Mouse (Mus musculus) heart, postnatal 25 days (tissue): ENCODE measurements around the gene Zfp946. TPM values are rescaled to one million over a fixed set of nuclear protein-coding genes. Genes with fewer than 3 reads are reported as not detected.

Source experiments
- DNase-seq: peaks from one replicate; pipeline ENCODE4 v3.0.0; 2022; ENCODE audit warnings: low spot score
- intact Hi-C: fragments of 180-260 bp; cut with DNase I; formaldehyde crosslinking; loops from one replicate; pipeline ENCODE4 v1.15.1; 2025
- total RNA-seq, 2 experiments: library from RNA; stranded (reverse); gene quantifications; 2 replicates each; pipeline ENCODE4 v1.2.3; 2021

The Zfp946 gene
- 1 to 10 TPM; 3.0 to 3.7 TPM for total RNA-seq

- peak; percentile 69 for DNase-seq
- intact Hi-C loops, result loop anchor here (10.0 kb wide), 1 partner anchor 1479 kb away; the partner anchor contains the start of gene Ppp2r1a
Measured at GRCm38 (mm10) chr17:22423952-22424617, at the start of gene Zfp946. Gene Zfp946, plus strand, starts transcription at chr17:22424222.

- intact Hi-C loops, result loop anchor here (1.0 to 10.0 kb wide), 2 partner anchors 57 to 246 kb away; partner anchors contain the start of gene Zfp947
- no peak for DNase-seq
Measured at GRCm38 (mm10) chr17:22410756-22411155, 13.3 kb upstream of the Zfp946 start.

GRCm38 (mm10) chr17:22417510-22417909 lies 6.5 kb upstream of the Zfp946 start:
- intact Hi-C loops, result loop anchor here (2.0 to 10.0 kb wide), 2 partner anchors 253 to 333 kb away; partner anchors contain the start of gene Zfp947
- no peak for DNase-seq

- DNase-seq, result no peak
- intact Hi-C loops, result loop anchor here (10.0 kb wide), 1 partner anchor 1480 kb away; the partner anchor contains the start of gene Ppp2r1a
Measured at GRCm38 (mm10) chr17:22424636-22425354, 773 bp downstream of the Zfp946 start.

GRCm38 (mm10) chr17:22447684-22448083 lies 23.7 kb downstream of the Zfp946 start:
- intact Hi-C loops, result no loop called here
- no peak for DNase-seq

- no peak for DNase-seq
- intact Hi-C loops, result no loop called here
Measured at GRCm38 (mm10) chr17:22497120-22497519, 73.1 kb downstream of the Zfp946 start.

Other genes starting within 250 kb of the Zfp946 start
- 1 to 10 TPM; 2.1 to 2.2 TPM for gene Zfp994, start 198.6 kb upstream of the Zfp946 start, total RNA-seq
- 1 to 10 TPM; 6.2 to 7.0 TPM for gene CT030661.1, start 109.4 kb upstream of the Zfp946 start, total RNA-seq
- gene Zfp944, start 62.8 kb upstream of the Zfp946 start, total RNA-seq, result 1 to 10 TPM; 4.4 to 4.8 TPM
- 1 to 10 TPM; 7.6 to 9.3 TPM for gene Zfp758, start 62.8 kb upstream of the Zfp946 start, total RNA-seq
- gene Vmn2r111, start 149.3 kb downstream of the Zfp946 start, total RNA-seq, result not detected
- not detected for gene Vmn2r112, start 176.7 kb downstream of the Zfp946 start, total RNA-seq